23 mouse cellular contexts compared by ENCODE assay signal in genomic region chr14:72527126-72527525, GRCm38 (mm10). TPM values are rescaled to one million over a fixed set of nuclear protein-coding genes. Genes with fewer than 3 reads are reported as not detected.
"Had no signal": no experiment of that assay in that cellular context is flagged by ENCODE, and none has a peak within 500 bp of the region (broad histone marks: within the 10 kb centered on the region; RNA-seq: fewer than 3 reads in every experiment).

No protein-coding gene starts in this region.

- H3K4me3 ChIP-seq: midbrain, embryonic 10.5 days; midbrain, embryonic 12.5 days; myocyte; neural tube, embryonic 12.5 days had no signal

- ATAC-seq: midbrain, embryonic 16.5 days had no signal

- H3K36me3 ChIP-seq: midbrain, embryonic 10.5 days; midbrain, embryonic 12.5 days; neural tube, embryonic 12.5 days had no signal

- H3K9ac ChIP-seq: lung, embryonic 14.5 days; midbrain, embryonic 12.5 days; neural tube, embryonic 12.5 days had no signal

- H3K4me2 ChIP-seq: lung, embryonic 14.5 days; midbrain, embryonic 12.5 days; neural tube, embryonic 12.5 days had no signal

- DNase-seq: lung, adult 18-20 months; lung, embryonic 14.5 days; lung, postnatal 10 days; lung, postnatal 4 days; midbrain, embryonic 14.5 days; retina, postnatal 1 day; right cerebral cortex, adult 18-20 months; right cerebral cortex, postnatal 25 days; right cerebral cortex, postnatal 4 days; spleen, adult 18-20 months; thymus, adult 18-20 months; thymus, postnatal 14 days; thymus, postnatal 36 days had no signal

- H3K27ac ChIP-seq: midbrain, embryonic 10.5 days; midbrain, embryonic 12.5 days; neural tube, embryonic 12.5 days had no signal

- H3K9me3 ChIP-seq: midbrain, embryonic 10.5 days; midbrain, embryonic 12.5 days; neural tube, embryonic 12.5 days had no signal

RNA-seq across cellular contexts. Expression of gene Gm9195, which starts 35.5 kb away (rescaled TPM):
- polyA plus RNA-seq: liver, embryonic 16.5 days; lung, embryonic 14.5 days; lung, embryonic 16.5 days; midbrain, embryonic 10.5 days; midbrain, embryonic 12.5 days; midbrain, embryonic 14.5 days; midbrain, embryonic 16.5 days; myocyte; neural tube, embryonic 12.5 days; neural tube, embryonic 14.5 days; stomach, embryonic 14.5 days; stomach, embryonic 16.5 days had no signal
